Mouse (Mus musculus): ENCODE measurements at regions not wholly inside any gene's neighbourhood (a gene's known extent, or its start where the extent isn't known, plus 50 kb on each side); places are given as distances from the start of the nearest gene placed in this dataset.

DNA sequence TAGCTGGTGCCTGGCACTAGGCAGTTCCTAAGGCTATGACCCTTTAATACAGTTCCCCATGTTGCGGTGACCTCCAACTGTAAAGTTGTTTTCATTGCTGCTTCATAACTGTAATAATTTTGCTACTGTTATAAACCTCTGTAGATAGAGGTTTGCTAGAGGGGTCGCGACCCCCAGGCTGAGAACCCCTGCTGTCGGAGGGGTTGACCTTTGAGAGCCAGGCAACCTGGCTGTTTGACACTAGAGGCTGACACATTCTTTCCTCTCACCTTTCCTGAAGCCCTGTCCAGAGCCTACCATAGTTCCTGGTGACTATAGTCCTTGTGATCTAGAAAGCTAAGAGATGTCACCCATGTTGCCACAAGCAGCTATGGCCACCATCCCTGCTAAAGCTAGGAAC, 272.9 kb downstream of the Matn1 start:
- TF ChIP-seq GATA1 (IDR thresholded peaks at IDR 0.05; ENCODE audit: low read length) (no peak), TAL1 (IDR thresholded peaks at IDR 0.05; ENCODE audit: low read length) (no peak)

Measured in erythroblast, embryonic 14.5 days (primary cell).